Mouse (Mus musculus) embryonic facial prominence, embryonic 14.5 days (tissue): Measurements from ENCODE around the gene Supt16. TPM values are rescaled to one million over a fixed set of nuclear protein-coding genes. Genes with fewer than 3 reads are reported as not detected.

ENCODE experiments used
- ATAC-seq: fragments of 200-750 bp; cut with Nextera tagmentation; 2 replicates; pipeline ENCODE4 v1.8.0; 2017; ENCODE audit warnings: low read depth, moderate number of reproducible peaks, moderate TSS enrichment
- DNase-seq: peaks from one replicate; pipeline ENCODE4 v3.0.0-alpha.2; 2015; ENCODE audit warnings: low spot score
- H3K27ac ChIP-seq: fragments of 300-500 bp; sonication (generic); replicated peaks from 2 replicates; pipeline ENCODE4 v1.5.1; 2014; ENCODE audit warnings: low read depth, mild to moderate bottlenecking, low read length, moderate library complexity
- H3K27me3 ChIP-seq: fragments of 300-500 bp; sonication (generic); replicated peaks from 2 replicates; pipeline ENCODE4 v1.6.1; 2014; ENCODE audit warnings: low read length; ENCODE audit not compliant: control insufficient read depth, insufficient read depth
- H3K36me3 ChIP-seq: fragments of 300-500 bp; sonication (generic); 2 replicates; pipeline ENCODE4 v1.6.1; 2014; ENCODE audit warnings: low read length, mixed read lengths; ENCODE audit not compliant: control insufficient read depth, insufficient read depth
- H3K4me1 ChIP-seq: fragments of 300-500 bp; sonication (generic); 2 replicates; pipeline ENCODE4 v1.6.1; 2014; ENCODE audit warnings: antibody characterized with exemption, low read length; ENCODE audit not compliant: control insufficient read depth, insufficient read depth
- H3K4me2 ChIP-seq: fragments of 300-500 bp; sonication (generic); 2 replicates; pipeline ENCODE4 v1.6.1; 2014; ENCODE audit warnings: low read depth, mild to moderate bottlenecking, low read length, moderate library complexity, mixed read lengths
- H3K4me3 ChIP-seq: fragments of 300-500 bp; sonication (generic); 2 replicates; pipeline ENCODE4 v1.5.1; 2014; ENCODE audit warnings: low read depth, mild to moderate bottlenecking, low read length
- H3K9ac ChIP-seq: fragments of 300-500 bp; sonication (generic); 2 replicates; pipeline ENCODE4 v1.6.1; 2014; ENCODE audit warnings: low read depth, mild to moderate bottlenecking, low read length, moderate library complexity, mixed read lengths
- H3K9me3 ChIP-seq: fragments of 300-500 bp; sonication (generic); 2 replicates; pipeline ENCODE4 v1.6.1; 2016; ENCODE audit warnings: low read length; ENCODE audit not compliant: control insufficient read depth
- WGBS: fragments of 180-500 bp; shearing (Covaris S2); extraction: QIAGEN DNeasy Blood & Tissue Kit; methylation state at CpG from one replicate; pipeline ENCODE4 v1.1.7; 2014; 5-methylcytosine and 5-hydroxymethylcytosine counted together
- polyA plus RNA-seq: library from polyadenylated mRNA; unstranded; fragments of >200 nt; fragmentation: Nextera tagmentation; extraction: Ambion mirVana; gene quantifications from 2 replicates; pipeline ENCODE4 v1.2.1, GENCODE M21; 2014

The Supt16 gene
- polyA plus RNA-seq, 1 experiment from 2014 or later, result 48.7 TPM

- H3K4me3 ChIP-seq, result no peak overlapping the region
- ATAC-seq, result no peak
- no peak overlapping the region for H3K9ac ChIP-seq
These were observed 56.4 kb downstream of the Supt16 start for GRCm38 (mm10) chr14:52140577-52141444.

GRCm38 (mm10) chr14:52133584-52133983 is 63.6 kb downstream of the Supt16 start:
- H3K27me3 ChIP-seq, result no peaks in the 10 kb centered on the region
- no peak overlapping the region for H3K4me2 ChIP-seq
- no peaks in the 10 kb centered on the region for H3K4me1 ChIP-seq
- H3K9ac ChIP-seq, result no peak overlapping the region
- WGBS, result 76% methylated on average over 5 of the region's 5 CpGs
- no peak overlapping the region for H3K27ac ChIP-seq
- peak; percentile 22 for DNase-seq
- H3K36me3 ChIP-seq, result no peaks in the 10 kb centered on the region
- H3K4me3 ChIP-seq, result no peak overlapping the region
- no peaks in the 10 kb centered on the region for H3K9me3 ChIP-seq
- no peak for ATAC-seq

More at GRCm38 (mm10) chr14:52140577-52141444, 56.4 kb downstream of the Supt16 start:
- peak; percentile 45 for DNase-seq
- Histone ChIP-seq H3K27ac (no peak overlapping the region), H3K27me3 (no peaks in the 10 kb centered on the region), H3K9me3 (no peaks in the 10 kb centered on the region), H3K4me2 (peak overlapping the region; percentile 20), H3K36me3 (no peaks in the 10 kb centered on the region), H3K4me1 (no peaks in the 10 kb centered on the region; the same call in 1 of the 2 replicates)
- 48% methylated on average over 19 of the region's 19 CpGs for WGBS

- Histone ChIP-seq H3K4me3 (no peak overlapping the region), H3K9me3 (no peaks in the 10 kb centered on the region), H3K36me3 (no peaks in the 10 kb centered on the region), H3K4me1 (no peaks in the 10 kb centered on the region), H3K9ac (no peak overlapping the region), H3K4me2 (no peak overlapping the region), H3K27me3 (no peaks in the 10 kb centered on the region), H3K27ac (no peak overlapping the region)
- WGBS, result 91% methylated on average over 3 of the region's 3 CpGs
- no peak for DNase-seq
- no peak for ATAC-seq
These were observed 72.6 kb downstream of the Supt16 start for GRCm38 (mm10) chr14:52124636-52125035.

GRCm38 (mm10) chr14:52123918-52124317 is 73.3 kb downstream of the Supt16 start:
- Histone ChIP-seq H3K36me3 (no peaks in the 10 kb centered on the region), H3K4me3 (no peak overlapping the region), H3K4me2 (no peak overlapping the region), H3K27me3 (no peaks in the 10 kb centered on the region), H3K4me1 (no peaks in the 10 kb centered on the region), H3K9me3 (no peaks in the 10 kb centered on the region), H3K27ac (no peak overlapping the region), H3K9ac (no peak overlapping the region)
- ATAC-seq, result no peak
- WGBS, result 20% methylated on average over 4 of the region's 4 CpGs
- DNase-seq, result peak; percentile 80

GRCm38 (mm10) chr14:52120169-52120568 is 77.0 kb downstream of the Supt16 start:
- Histone ChIP-seq H3K9ac (peak overlapping the region; percentile 71; the same call in 1 of the 2 replicates), H3K4me3 (peak overlapping the region; percentile 49; the same call in 1 of the 2 replicates), H3K27me3 (no peaks in the 10 kb centered on the region), H3K4me2 (peak overlapping the region; percentile 84), H3K4me1 (no peaks in the 10 kb centered on the region), H3K9me3 (no peaks in the 10 kb centered on the region), H3K36me3 (no peaks in the 10 kb centered on the region), H3K27ac (no peak overlapping the region)
- no peak for DNase-seq
- ATAC-seq, result no peak
- WGBS, result 50% methylated on average over 7 of the region's 7 CpGs

- peak; percentile 84 for DNase-seq
These were observed 78.2 kb downstream of the Supt16 start for GRCm38 (mm10) chr14:52118823-52119608.

GRCm38 (mm10) chr14:52118456-52118822 is 78.8 kb downstream of the Supt16 start:
- no peak for DNase-seq
- peak overlapping the region; percentile 84 for H3K4me2 ChIP-seq
- H3K36me3 ChIP-seq, result no peaks in the 10 kb centered on the region
- no peaks in the 10 kb centered on the region for H3K4me1 ChIP-seq
- H3K9ac ChIP-seq, result peak overlapping the region; percentile 71; the same call in 1 of the 2 replicates
- H3K4me3 ChIP-seq, result peak overlapping the region; percentile 49
- no peaks in the 10 kb centered on the region for H3K27me3 ChIP-seq
- ATAC-seq, result no peak
- H3K9me3 ChIP-seq, result no peaks in the 10 kb centered on the region
- H3K27ac ChIP-seq, result peak overlapping the region; percentile 85; the same call in 1 of the 2 replicates
- WGBS, result 25% methylated on average over 8 of the region's 8 CpGs

More at GRCm38 (mm10) chr14:52118823-52119608, 78.2 kb downstream of the Supt16 start:
- no peaks in the 10 kb centered on the region for H3K36me3 ChIP-seq
- peak overlapping the region; percentile 71 for H3K9ac ChIP-seq
- WGBS, result 1% methylated on average over 38 of the region's 38 CpGs
- peak; percentile 91 for ATAC-seq
- peak overlapping the region; percentile 49 for H3K4me3 ChIP-seq
- no peaks in the 10 kb centered on the region for H3K9me3 ChIP-seq
- peak overlapping the region; percentile 85 for H3K27ac ChIP-seq
- H3K27me3 ChIP-seq, result no peaks in the 10 kb centered on the region
- peak overlapping the region; percentile 84 for H3K4me2 ChIP-seq
- no peaks in the 10 kb centered on the region for H3K4me1 ChIP-seq

GRCm38 (mm10) chr14:52117241-52117640 is 80.0 kb downstream of the Supt16 start:
- Histone ChIP-seq H3K4me2 (no peak overlapping the region), H3K27me3 (no peaks in the 10 kb centered on the region), H3K4me3 (no peak overlapping the region), H3K27ac (no peak overlapping the region), H3K4me1 (no peaks in the 10 kb centered on the region), H3K9me3 (no peaks in the 10 kb centered on the region), H3K9ac (no peak overlapping the region), H3K36me3 (no peaks in the 10 kb centered on the region)
- 87% methylated on average over 5 of the region's 5 CpGs for WGBS
- DNase-seq (no peak), ATAC-seq (no peak)
